Mouse (Mus musculus) lung, embryonic 14.5 days (tissue): ENCODE data around the gene Arl6ip4. TPM values are rescaled to one million over a fixed set of nuclear protein-coding genes. Genes with fewer than 3 reads are reported as not detected.

Experiments used
- ATAC-seq: fragments of 200-750 bp; cut with Nextera tagmentation; 2 replicates; pipeline ENCODE4 v1.8.0; 2017; ENCODE audit warnings: mild to moderate bottlenecking, moderate TSS enrichment, moderate library complexity; ENCODE audit not compliant: insufficient read depth
- DNase-seq: peaks from one replicate; pipeline ENCODE4 v3.0.0-alpha.2; 2015
- H3K27ac ChIP-seq: fragments of 300-500 bp; sonication (generic); 2 replicates; pipeline ENCODE4 v1.5.1; 2014; ENCODE audit warnings: low read depth, mild to moderate bottlenecking, moderate library complexity
- H3K27me3 ChIP-seq: fragments of 300-500 bp; sonication (generic); 2 replicates; pipeline ENCODE4 v1.6.1; 2014; ENCODE audit warnings: low read length, control low read depth; ENCODE audit not compliant: insufficient read depth
- H3K36me3 ChIP-seq: fragments of 300-500 bp; sonication (generic); 2 replicates; pipeline ENCODE4 v1.6.1; 2014; ENCODE audit warnings: control low read depth; ENCODE audit not compliant: insufficient read depth
- H3K4me1 ChIP-seq: fragments of 300-500 bp; sonication (generic); 2 replicates; pipeline ENCODE4 v1.6.1; 2014; ENCODE audit warnings: antibody characterized with exemption, control low read depth; ENCODE audit not compliant: insufficient read depth
- H3K4me2 ChIP-seq: fragments of 300-500 bp; sonication (generic); 2 replicates; pipeline ENCODE4 v1.6.1; 2014; ENCODE audit warnings: mild to moderate bottlenecking
- H3K4me3 ChIP-seq: fragments of 300-500 bp; sonication (generic); 2 replicates; pipeline ENCODE4 v1.5.1; 2014; ENCODE audit warnings: low read depth, low read length
- H3K9ac ChIP-seq: fragments of 300-500 bp; sonication (generic); 2 replicates; pipeline ENCODE4 v1.6.1; 2014
- H3K9me3 ChIP-seq: fragments of 300-500 bp; sonication (generic); 2 replicates; pipeline ENCODE4 v1.6.1; 2016; ENCODE audit warnings: low read depth, low read length, control low read depth
- CTCF ChIP-seq: IDR thresholded peaks from 2 replicates; pipeline ENCODE4 v1.5.1; 2016; ENCODE audit warnings: antibody characterized with exemption, low read depth
- WGBS: fragments of 180-500 bp; shearing (Covaris S2); extraction: QIAGEN DNeasy Blood & Tissue Kit; methylation state at CpG from one replicate; pipeline ENCODE4 v1.1.7; 2014; 5-methylcytosine and 5-hydroxymethylcytosine counted together
- polyA plus RNA-seq: library from polyadenylated mRNA; unstranded; fragments of >200 nt; fragmentation: Nextera tagmentation; extraction: Ambion mirVana; gene quantifications from 2 replicates; pipeline ENCODE4 v1.2.1, GENCODE M21; 2014

Gene Arl6ip4
- polyA plus RNA-seq, 1 experiment from 2014 or later: 105 TPM

DNA sequence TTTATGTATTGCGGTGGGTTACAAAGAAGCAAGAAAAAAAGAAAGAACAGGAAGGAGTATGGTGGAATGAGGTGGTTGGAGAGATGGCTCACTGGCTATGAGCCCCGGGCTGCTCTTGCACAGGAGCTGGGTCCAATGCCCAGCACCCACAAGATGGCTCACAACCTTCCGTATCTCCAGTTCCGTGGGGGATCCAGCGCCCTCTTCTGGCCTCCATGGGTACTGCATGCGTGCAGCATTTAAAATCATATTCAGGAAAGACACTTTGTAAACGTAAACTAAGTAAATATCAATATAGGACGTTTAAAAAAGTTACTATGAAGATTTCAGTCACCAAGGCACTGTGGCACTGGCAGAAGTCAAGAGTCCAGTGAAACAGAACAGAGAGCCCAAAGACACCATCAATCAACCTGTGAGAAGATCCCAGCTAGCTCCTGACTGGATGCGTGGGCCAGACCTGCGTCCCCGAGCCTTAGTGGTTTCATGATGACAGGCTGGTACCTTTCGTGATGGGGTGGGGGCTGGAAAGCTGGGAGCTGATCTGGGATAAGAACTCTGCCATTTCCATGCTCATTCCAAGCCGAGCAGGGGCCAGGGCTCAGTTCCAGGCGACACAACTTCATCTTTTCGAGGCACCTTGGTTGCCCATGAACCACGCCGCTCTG is 4.7 kb upstream of the Arl6ip4 start:
- no peak for ATAC-seq
- WGBS: 19% methylated on average over 17 of the region's 17 CpGs

DNA sequence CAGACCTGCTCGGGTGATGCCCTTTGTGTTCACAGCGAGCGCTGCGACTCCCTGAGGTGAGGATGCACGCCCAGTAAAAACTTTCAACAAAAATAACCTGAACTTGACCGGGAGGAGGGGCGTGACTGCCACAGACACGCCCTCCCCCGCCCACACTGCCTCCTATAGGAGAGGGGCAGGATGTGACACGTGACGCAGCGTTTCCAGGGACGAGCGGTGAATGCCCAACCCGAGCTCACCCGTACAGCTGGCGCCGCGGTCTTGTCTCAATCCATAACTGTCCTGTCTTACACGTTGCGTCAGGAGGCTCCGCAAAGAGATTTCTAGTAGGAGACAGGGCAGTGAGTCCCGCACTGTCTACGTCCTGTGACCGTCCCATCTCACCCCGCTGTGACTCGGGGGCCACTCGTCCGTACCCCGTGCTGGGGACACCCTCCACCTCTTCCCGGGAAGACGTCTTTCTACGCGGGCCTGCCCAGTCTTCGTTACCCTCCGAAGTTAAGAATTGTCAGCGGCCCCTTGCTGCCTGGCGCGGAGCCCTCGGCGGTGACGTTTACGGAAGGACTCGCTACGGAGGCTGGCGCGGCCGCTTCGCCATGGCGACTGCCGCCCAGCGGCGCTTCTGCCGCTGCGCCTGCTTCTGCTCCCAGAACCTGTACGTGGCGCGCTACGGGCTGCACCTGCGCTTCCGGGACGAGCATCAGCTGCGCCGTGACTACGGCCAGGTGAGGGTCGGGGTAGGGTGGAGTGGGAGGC is 4.0 kb upstream of the Arl6ip4 start, which contains the start of gene Ogfod2:
Gene Ogfod2 (plus strand): TSS at position 556 of the 756 bp plus-strand sequence.
- Histone ChIP-seq H3K9me3 (no peaks in the 10 kb centered on the region), H3K27ac (peak within 1 kb of the TSS; percentile 85), H3K27me3 (no peaks in the 10 kb centered on the region), H3K4me2 (peak within 1 kb of the TSS; percentile 94), H3K4me1 (peaks cover 5% of the 10 kb centered on the region; the same call in 1 of the 2 replicates), H3K4me3 (peak within 1 kb of the TSS; percentile 85), H3K36me3 (peaks cover 5% of the 10 kb centered on the region; the same call in 1 of the 2 replicates), H3K9ac (peak within 1 kb of the TSS; percentile 64)
- peak; percentile 98 for ATAC-seq
- under 1% methylated on average over 66 of the region's 66 CpGs for WGBS
- peak; percentile 57 for TF ChIP-seq CTCF
- peak; percentile 98 for DNase-seq

More for the DNA sequence above, 4.7 kb upstream of the Arl6ip4 start:
- H3K36me3 ChIP-seq: peaks cover 5% of the 10 kb centered on the region; the same call in 1 of the 2 replicates
- peak overlapping the region; percentile 54; the same call in 1 of the 2 replicates for H3K27ac ChIP-seq
- no peaks in the 10 kb centered on the region for H3K9me3 ChIP-seq
- H3K4me1 ChIP-seq: 0 out of 2 replicates have a peak, but pooled peaks cover 3% of the 10 kb centered on the region
- H3K27me3 ChIP-seq: no peaks in the 10 kb centered on the region
- peak; percentile 86 for TF ChIP-seq CTCF
- peak; percentile 60 for DNase-seq
- H3K4me2 ChIP-seq: peak overlapping the region; percentile 94
- H3K9ac ChIP-seq: peak overlapping the region; percentile 64
- H3K4me3 ChIP-seq: peak overlapping the region; percentile 85

DNA sequence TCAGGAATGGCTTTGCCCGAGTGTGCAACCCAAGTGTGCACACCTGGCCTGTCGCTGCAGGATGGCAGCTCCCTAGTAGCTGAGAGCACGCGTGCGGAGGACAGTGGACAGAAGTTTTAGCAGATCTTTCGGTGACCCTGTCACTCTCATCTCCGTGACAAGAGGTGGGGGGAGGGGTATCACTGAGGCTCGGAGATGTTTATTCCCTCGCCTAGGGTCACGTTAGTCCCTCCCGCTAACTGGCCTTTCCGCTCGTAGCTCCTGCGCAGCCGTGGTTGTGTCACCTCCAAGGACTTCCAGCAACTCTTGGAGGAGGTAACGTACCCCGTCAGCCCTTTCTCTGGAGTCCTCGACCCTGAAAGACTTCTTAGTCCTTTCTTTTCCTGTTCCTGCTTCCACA is 3.4 kb upstream of the Arl6ip4 start:
- no peaks in the 10 kb centered on the region for H3K9me3 ChIP-seq
- H3K27ac ChIP-seq: peak overlapping the region; percentile 63
- ATAC-seq: no peak
- peak; percentile 30 for DNase-seq
- peaks cover 10% of the 10 kb centered on the region; the same call in 1 of the 2 replicates for H3K4me1 ChIP-seq
- no peak for TF ChIP-seq CTCF
- H3K4me3 ChIP-seq: peak overlapping the region; percentile 85
- peak overlapping the region; percentile 94 for H3K4me2 ChIP-seq
- peak overlapping the region; percentile 64 for H3K9ac ChIP-seq
- peaks cover 10% of the 10 kb centered on the region; the same call in 1 of the 2 replicates for H3K36me3 ChIP-seq
- H3K27me3 ChIP-seq: no peaks in the 10 kb centered on the region
- WGBS: 1% methylated on average over 18 of the region's 18 CpGs

DNA sequence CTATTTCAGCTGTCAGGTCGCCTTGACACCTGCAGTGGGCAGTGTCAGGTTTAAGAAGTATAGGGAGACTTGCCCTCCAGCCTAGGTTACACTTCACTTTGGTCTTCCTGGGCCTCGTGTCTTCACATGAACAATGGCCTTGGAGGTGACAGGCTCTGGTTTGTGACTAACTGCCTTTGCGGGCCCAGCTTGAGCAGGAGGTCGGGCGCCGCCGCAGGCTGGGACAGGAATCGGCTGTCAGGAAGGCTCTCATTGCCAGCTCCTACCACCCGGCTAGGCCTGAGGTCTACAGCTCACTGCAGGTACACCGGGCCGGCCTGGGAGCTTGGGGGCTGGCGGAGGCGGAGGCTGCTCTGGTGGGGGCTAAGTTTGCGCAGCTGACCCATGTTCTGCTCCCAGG is 2.9 kb upstream of the Arl6ip4 start:
- DNase-seq: peak; percentile 58
- H3K27ac ChIP-seq: peak overlapping the region; percentile 63
- 12% methylated on average over 14 of the region's 14 CpGs for WGBS
- peak overlapping the region; percentile 85 for H3K4me3 ChIP-seq
- peak overlapping the region; percentile 94 for H3K4me2 ChIP-seq
- no peaks in the 10 kb centered on the region for H3K9me3 ChIP-seq
- peak; percentile 61 for TF ChIP-seq CTCF
- H3K9ac ChIP-seq: peak overlapping the region; percentile 64
- no peaks in the 10 kb centered on the region for H3K27me3 ChIP-seq
- no peak for ATAC-seq
- peaks cover 10% of the 10 kb centered on the region; the same call in 1 of the 2 replicates for H3K4me1 ChIP-seq
- peaks cover 14% of the 10 kb centered on the region; the same call in 1 of the 2 replicates for H3K36me3 ChIP-seq

DNA sequence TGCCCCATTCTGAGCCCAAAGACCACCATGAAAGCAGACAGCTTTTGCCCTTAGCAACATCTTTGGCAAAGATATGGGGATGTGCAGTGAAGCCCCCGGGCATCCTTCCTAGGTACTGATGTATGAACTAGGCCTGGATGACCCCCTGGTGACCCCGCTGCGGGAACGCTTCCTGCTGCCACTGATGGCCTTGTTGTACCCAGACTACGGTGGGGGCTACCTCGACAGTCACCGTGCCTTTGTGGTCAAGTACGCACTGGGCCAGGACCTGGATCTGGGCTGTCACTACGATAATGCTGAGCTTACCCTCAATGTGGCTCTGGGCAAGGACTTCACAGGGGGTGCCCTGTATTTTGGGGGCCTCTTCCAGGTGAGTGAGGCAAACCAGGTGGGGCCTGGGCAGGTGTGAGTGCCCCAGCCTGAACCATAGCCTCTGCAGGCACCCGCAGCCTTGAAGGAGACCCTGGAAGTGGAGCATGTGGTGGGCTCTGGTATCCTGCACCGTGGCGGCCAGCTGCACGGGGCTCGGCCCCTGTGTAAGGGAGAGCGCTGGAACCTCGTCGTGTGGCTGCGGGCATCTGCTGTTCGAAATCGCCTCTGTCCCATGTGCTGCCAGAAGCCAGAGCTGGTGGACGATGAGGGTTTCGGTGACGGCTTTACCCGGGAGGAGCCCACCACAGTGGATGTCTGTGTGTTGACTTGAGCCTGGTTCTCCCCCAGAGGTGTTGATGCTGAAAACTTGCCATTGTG is 1.4 kb upstream of the Arl6ip4 start:
- Histone ChIP-seq H3K4me2 (no peak overlapping the region), H3K4me3 (no peak overlapping the region), H3K36me3 (peaks cover 29% of the 10 kb centered on the region), H3K27ac (no peak overlapping the region), H3K9ac (no peak overlapping the region), H3K4me1 (peaks cover 10% of the 10 kb centered on the region; the same call in 1 of the 2 replicates), H3K27me3 (no peaks in the 10 kb centered on the region), H3K9me3 (no peaks in the 10 kb centered on the region)
- WGBS: 90% methylated on average over 24 of the region's 24 CpGs
- no peak for ATAC-seq
- TF ChIP-seq CTCF: no peak
- DNase-seq: no peak

DNA sequence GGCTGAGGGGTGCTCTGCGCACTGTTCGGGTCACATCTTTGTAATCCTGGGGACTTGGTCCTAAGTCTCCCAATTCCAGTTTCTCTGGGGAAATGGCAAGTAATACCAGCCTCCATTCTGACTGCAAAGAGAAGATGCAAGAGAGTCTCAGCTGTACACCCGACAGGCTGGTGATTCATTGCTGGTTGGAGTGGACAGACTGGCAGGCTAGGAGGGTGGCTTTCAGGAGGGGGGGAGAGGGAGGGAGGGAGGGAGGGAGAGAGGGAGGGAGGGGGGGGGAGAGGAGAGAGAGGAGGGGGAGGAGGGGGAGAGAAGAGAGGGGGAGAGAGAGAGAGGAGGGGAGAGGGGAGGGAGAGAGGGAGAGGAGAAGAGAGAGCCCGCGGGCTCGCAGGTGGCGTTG is 358 bp upstream of the Arl6ip4 start:
- 20% methylated on average over 7 of the region's 7 CpGs for whole genome bisulfite sequencing
- Histone ChIP-seq H3K27ac (peak overlapping the region; percentile 81; the same call in 1 of the 2 replicates), H3K4me2 (peak overlapping the region; percentile 98), H3K9ac (peak overlapping the region; percentile 94), H3K4me3 (peak overlapping the region; percentile 94), H3K27me3 (no peaks in the 10 kb centered on the region), H3K36me3 (peaks cover 40% of the 10 kb centered on the region), H3K9me3 (no peaks in the 10 kb centered on the region), H3K4me1 (peaks cover 10% of the 10 kb centered on the region; the same call in 1 of the 2 replicates)
- TF ChIP-seq CTCF: no peak
- no peak for DNase-seq
- ATAC-seq: no peak
